Mouse (Mus musculus): ENCODE results near the gene Evx1. TPM values are rescaled to one million over a fixed set of nuclear protein-coding genes. Genes with fewer than 3 reads are reported as not detected.

Gene Evx1
- polyA plus RNA-seq, 1 experiment from 2014 or later, result 3.8 TPM

DNA sequence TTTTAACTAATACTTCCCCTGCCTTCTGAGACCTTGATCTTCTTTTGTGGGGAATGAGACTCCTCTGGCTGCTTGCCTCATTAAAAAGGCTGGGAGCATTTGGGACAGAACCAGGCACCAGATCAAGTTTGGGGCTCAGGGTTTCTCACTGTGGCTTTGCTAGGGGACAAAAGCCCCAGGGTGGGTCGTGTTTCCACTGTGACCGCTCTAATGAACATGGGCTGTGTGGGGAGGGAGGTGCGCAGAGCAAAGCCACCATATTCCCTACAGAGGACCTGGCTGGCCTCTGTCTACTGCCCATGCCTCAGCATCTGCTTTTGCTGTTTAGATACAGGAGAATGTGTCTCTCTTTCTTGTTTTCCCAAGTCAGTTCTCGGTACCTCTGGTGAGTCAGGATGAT lies 53.8 kb downstream of the Evx1 start:
- no peaks in the 10 kb centered on the region for H3K9me3 ChIP-seq (ENCODE audit: control insufficient read depth, low read length)
- DNase-seq (ENCODE audit: low spot score), result no peak
- H3K4me1 ChIP-seq (ENCODE audit: control insufficient read depth, insufficient read depth, low read length), result peaks cover 4% of the 10 kb centered on the region; the same call in 1 of the 2 replicates
- H3K4me3 ChIP-seq (ENCODE audit: low read depth, low read length), result no peak overlapping the region
- H3K4me2 ChIP-seq (ENCODE audit: low read depth, severe bottlenecking), result no peak overlapping the region
- H3K9ac ChIP-seq (ENCODE audit: low read length), result no peak overlapping the region
- H3K27ac ChIP-seq (replicated peaks; ENCODE audit: low read depth, low read length), result no peak overlapping the region
- H3K36me3 ChIP-seq (ENCODE audit: control insufficient read depth, insufficient read depth, low read length), result no peaks in the 10 kb centered on the region
- 70% methylated on average over 4 of the region's 4 CpGs for WGBS
- peaks cover 15% of the 10 kb centered on the region for H3K27me3 ChIP-seq (ENCODE audit: control insufficient read depth, insufficient read depth, low read length)
- no peak for ATAC-seq (ENCODE audit: insufficient number of reproducible peaks, low FRiP score, low TSS enrichment, low read depth)

Other genes with a start within 250 kb of the Evx1 start
- 0.99 and 1.1 TPM in 2 replicates for gene Hoxa1, start 155.2 kb upstream of the Evx1 start, polyA plus RNA-seq (2014; fragmentation: Nextera tagmentation; extraction: Ambion mirVana)
- 2.8 and 3.0 TPM in 2 replicates for gene Hoxa2, start 148.7 kb upstream of the Evx1 start, polyA plus RNA-seq (2014; fragmentation: Nextera tagmentation; extraction: Ambion mirVana)
- 0.99 and 1.4 TPM in 2 replicates for gene 5730596B20Rik, start 136.0 kb upstream of the Evx1 start, polyA plus RNA-seq (2014; fragmentation: Nextera tagmentation; extraction: Ambion mirVana)
- gene Hoxa4, start 121.7 kb upstream of the Evx1 start, polyA plus RNA-seq (2014; fragmentation: Nextera tagmentation; extraction: Ambion mirVana), result 1.0 and 1.3 TPM in 2 replicates
- gene Hoxa5, start 108.9 kb upstream of the Evx1 start, polyA plus RNA-seq (2014; fragmentation: Nextera tagmentation; extraction: Ambion mirVana), result 11.0 and 11.3 TPM in 2 replicates
- 3.5 and 4.6 TPM in 2 replicates for gene Hoxa6, start 104.8 kb upstream of the Evx1 start, polyA plus RNA-seq (2014; fragmentation: Nextera tagmentation; extraction: Ambion mirVana)
- 5.6 and 6.2 TPM in 2 replicates for gene Hoxa3, start 100.2 kb upstream of the Evx1 start, polyA plus RNA-seq (2014; fragmentation: Nextera tagmentation; extraction: Ambion mirVana)
- 1.1 and 1.3 TPM in 2 replicates for gene Gm28308, start 100.2 kb upstream of the Evx1 start, polyA plus RNA-seq (2014; fragmentation: Nextera tagmentation; extraction: Ambion mirVana)
- gene Hoxa7, start 91.6 kb upstream of the Evx1 start, polyA plus RNA-seq (2014; fragmentation: Nextera tagmentation; extraction: Ambion mirVana), result 14.7 and 16.2 TPM in 2 replicates
- 86.7 and 90.5 TPM in 2 replicates for gene Hoxa9, start 82.4 kb upstream of the Evx1 start, polyA plus RNA-seq (2014; fragmentation: Nextera tagmentation; extraction: Ambion mirVana)
- 274 and 278 TPM in 2 replicates for gene Hoxa10, start 72.6 kb upstream of the Evx1 start, polyA plus RNA-seq (2014; fragmentation: Nextera tagmentation; extraction: Ambion mirVana)
- 66.3 and 78.0 TPM in 2 replicates for gene Hoxa11, start 67.7 kb upstream of the Evx1 start, polyA plus RNA-seq (2014; fragmentation: Nextera tagmentation; extraction: Ambion mirVana)
- gene Hoxa13, start 52.6 kb upstream of the Evx1 start, polyA plus RNA-seq (2014; fragmentation: Nextera tagmentation; extraction: Ambion mirVana), result 25.1 and 29.7 TPM in 2 replicates